Mouse (Mus musculus) MEL (cell line): ENCODE measurements at regions not wholly inside any gene's neighbourhood (a gene's known extent, or its start where the extent isn't known, plus 50 kb on each side); places are given as distances from the start of the nearest gene placed in this dataset.

ENCODE experiments used
- DNase-seq: peaks from one replicate; pipeline ENCODE4 v3.0.0; 2011; ENCODE audit warnings: low read depth, low spot score
- H3K27ac ChIP-seq: 2 replicates; pipeline ENCODE4 v1.5.1; 2012; ENCODE audit warnings: low read depth, mild to moderate bottlenecking, control low read depth, low read length, moderate library complexity; ENCODE audit not compliant: control insufficient read depth
- H3K27me3 ChIP-seq, 2 experiments: fragments of 150-350 bp in 1 of 2; sonication (generic) in 1 of 2; 2 replicates each; pipeline ENCODE4 v1.6.1; 2012; ENCODE audit warnings: low read length in 2 of 2, mild to moderate bottlenecking in 2 of 2, improper control_type of control experiment in 1 of 2, moderate library complexity in 1 of 2; ENCODE audit not compliant: insufficient read depth in 2 of 2, control insufficient read depth in 1 of 2
- H3K36me3 ChIP-seq, 2 experiments: 2 replicates each; pipeline ENCODE4 v1.6.1; 2012 to 2014; ENCODE audit warnings: low read length in 2 of 2, improper control_type of control experiment in 1 of 2, inconsistent platforms in 1 of 2, mild to moderate bottlenecking in 1 of 2; ENCODE audit not compliant: insufficient read depth in 2 of 2, control insufficient read depth in 1 of 2
- H3K4me1 ChIP-seq, 2 experiments: fragments of 150-350 bp in 1 of 2; sonication (generic) in 1 of 2; 2 replicates each; pipeline ENCODE4 v1.6.1; 2012; ENCODE audit warnings: low read length in 2 of 2, improper control_type of control experiment in 1 of 2, mild to moderate bottlenecking in 1 of 2; ENCODE audit not compliant: insufficient read depth in 2 of 2, control insufficient read depth in 1 of 2
- H3K4me3 ChIP-seq, 2 experiments: fragments of 150-350 bp in 1 of 2; sonication (generic) in 1 of 2; 2 replicates each; pipeline ENCODE4 v1.5.1; 2012; ENCODE audit warnings: low read depth in 2 of 2, low read length in 2 of 2, mild to moderate bottlenecking in 2 of 2, moderate library complexity in 2 of 2, control low read depth in 1 of 2, improper control_type of control experiment in 1 of 2; ENCODE audit not compliant: control insufficient read depth in 1 of 2, insufficient read depth in 1 of 2
- H3K79me2 ChIP-seq: 2 replicates; pipeline ENCODE4 v1.6.1; 2012; ENCODE audit warnings: mild to moderate bottlenecking, low read length, moderate library complexity; ENCODE audit not compliant: control insufficient read depth, poor library complexity, insufficient read depth
- H3K9ac ChIP-seq: 2 replicates; pipeline ENCODE4 v1.6.1; 2012; ENCODE audit warnings: low read depth, mild to moderate bottlenecking, control low read depth, low read length, moderate library complexity; ENCODE audit not compliant: control insufficient read depth, poor library complexity, severe bottlenecking
- H3K9me3 ChIP-seq: fragments of 150-350 bp; sonication (generic); replicated peaks from 2 replicates; pipeline ENCODE4 v1.6.1; 2012; ENCODE audit warnings: mild to moderate bottlenecking, low read length, improper control_type of control experiment, moderate library complexity; ENCODE audit not compliant: insufficient read depth
- BHLHE40 ChIP-seq: IDR thresholded peaks from 2 replicates; pipeline ENCODE4 v1.6.1; 2012; ENCODE audit warnings: low read depth, mild to moderate bottlenecking, inconsistent platforms, low read length, improper control_type of control experiment, borderline replicate concordance
- CHD1 ChIP-seq: IDR thresholded peaks from 2 replicates; pipeline ENCODE4 v1.6.1; 2012; ENCODE audit warnings: low read depth, mild to moderate bottlenecking, inconsistent platforms, low read length, improper control_type of control experiment
- CHD2 ChIP-seq: IDR thresholded peaks from 2 replicates; pipeline ENCODE4 v1.6.1; 2011; ENCODE audit warnings: low read length, improper control_type of control experiment
- CTCF ChIP-seq, 3 experiments: IDR thresholded peaks in 2 of 3; conservative IDR thresholded peaks in 1 of 3; 2 replicates each; pipeline ENCODE4 v1.5.1; 2011 to 2012; ENCODE audit warnings: low read length in 3 of 3, low read depth in 2 of 3, mild to moderate bottlenecking in 2 of 3, improper control_type of control experiment in 1 of 3, inconsistent platforms in 1 of 3, mixed read lengths in 1 of 3, moderate library complexity in 1 of 3; ENCODE audit not compliant: control insufficient read depth in 1 of 3, insufficient read depth in 1 of 3, poor library complexity in 1 of 3, severe bottlenecking in 1 of 3
- E2F4 ChIP-seq: IDR thresholded peaks from 2 replicates; pipeline ENCODE4 v1.6.1; 2011; ENCODE audit warnings: low read depth, low read length, improper control_type of control experiment, borderline replicate concordance
- ELF1 ChIP-seq: IDR thresholded peaks from 2 replicates; pipeline ENCODE4 v1.6.1; 2014; ENCODE audit warnings: low read depth, mild to moderate bottlenecking, inconsistent platforms, low read length, improper control_type of control experiment, moderate library complexity
- GABPA ChIP-seq: IDR thresholded peaks from 2 replicates; pipeline ENCODE4 v1.6.1; 2012; ENCODE audit warnings: low read depth, mild to moderate bottlenecking, inconsistent platforms, low read length, improper control_type of control experiment, moderate library complexity
- HCFC1 ChIP-seq: IDR thresholded peaks from 2 replicates; pipeline ENCODE4 v1.6.1; 2012; ENCODE audit warnings: low read depth, mild to moderate bottlenecking, inconsistent platforms, low read length, improper control_type of control experiment, moderate library complexity
- JUND ChIP-seq: IDR thresholded peaks from 2 replicates; pipeline ENCODE4 v1.6.1; 2011; ENCODE audit warnings: low read depth, mild to moderate bottlenecking, improper control_type of control experiment, low read length
- KAT2A ChIP-seq: conservative IDR thresholded peaks from 2 replicates; pipeline ENCODE4 v1.6.1; 2012; ENCODE audit warnings: low read depth, low read length, improper control_type of control experiment, inconsistent platforms
- MAX ChIP-seq: IDR thresholded peaks from 2 replicates; pipeline ENCODE4 v1.6.1; 2011; ENCODE audit warnings: low read length, improper control_type of control experiment
- MEF2A ChIP-seq: IDR thresholded peaks from 2 replicates; pipeline ENCODE4 v1.6.1; 2014; ENCODE audit warnings: low read depth, mild to moderate bottlenecking, inconsistent platforms, low read length, improper control_type of control experiment; ENCODE audit not compliant: poor library complexity, insufficient replicate concordance, severe bottlenecking; ENCODE audit errors: extremely low read depth
- MXI1 ChIP-seq: IDR thresholded peaks from 2 replicates; pipeline ENCODE4 v1.6.1; 2011; ENCODE audit warnings: mild to moderate bottlenecking, low read depth, low read length, improper control_type of control experiment
- MYB ChIP-seq: IDR thresholded peaks from 2 replicates; pipeline ENCODE4 v1.6.1; 2011; ENCODE audit warnings: mild to moderate bottlenecking, low read depth, low read length, improper control_type of control experiment
- MYC ChIP-seq: IDR thresholded peaks from 2 replicates; pipeline ENCODE4 v1.6.1; 2011; ENCODE audit warnings: low read depth, mild to moderate bottlenecking, low read length, improper control_type of control experiment, moderate library complexity
- NELFE ChIP-seq: IDR thresholded peaks from 2 replicates; pipeline ENCODE4 v1.6.1; 2011; ENCODE audit warnings: low read depth, low read length, improper control_type of control experiment
- POLR2A ChIP-seq, 2 experiments: IDR thresholded peaks; 2 replicates each; pipeline ENCODE4 v1.6.1; 2011 to 2012; ENCODE audit warnings: low read length in 2 of 2, mild to moderate bottlenecking in 2 of 2, control low read depth in 1 of 2, improper control_type of control experiment in 1 of 2, low read depth in 1 of 2, moderate library complexity in 1 of 2; ENCODE audit not compliant: control insufficient read depth in 1 of 2, insufficient read depth in 1 of 2, poor library complexity in 1 of 2
- POLR2AphosphoS5 ChIP-seq: IDR thresholded peaks from 2 replicates; pipeline ENCODE4 v1.6.1; 2012; ENCODE audit warnings: low read depth, borderline replicate concordance, mild to moderate bottlenecking, inconsistent platforms, low read length, moderate library complexity, mixed read lengths
- RAD21 ChIP-seq: IDR thresholded peaks from 2 replicates; pipeline ENCODE4 v1.6.1; 2011; ENCODE audit warnings: mild to moderate bottlenecking, low read depth, low read length, improper control_type of control experiment
- RCOR1 ChIP-seq: IDR thresholded peaks from 2 replicates; pipeline ENCODE4 v1.6.1; 2012; ENCODE audit warnings: low read depth, mild to moderate bottlenecking, inconsistent platforms, low read length, improper control_type of control experiment
- SIN3A ChIP-seq: IDR thresholded peaks from 2 replicates; pipeline ENCODE4 v1.6.1; 2012; ENCODE audit warnings: low read length, improper control_type of control experiment, inconsistent platforms
- TBP ChIP-seq: IDR thresholded peaks from 2 replicates; pipeline ENCODE4 v1.8.0; 2011; ENCODE audit warnings: low read depth, low read length, improper control_type of control experiment
- USF2 ChIP-seq, 2 experiments: IDR thresholded peaks; 2 replicates each; pipeline ENCODE4 v1.6.1; 2011 to 2012; ENCODE audit warnings: improper control_type of control experiment in 2 of 2, low read length in 2 of 2, borderline replicate concordance in 1 of 2, inconsistent platforms in 1 of 2, low read depth in 1 of 2, mild to moderate bottlenecking in 1 of 2; ENCODE audit not compliant: insufficient read depth in 1 of 2
- ZC3H11A ChIP-seq: IDR thresholded peaks from 2 replicates; pipeline ENCODE4 v1.6.1; 2012; ENCODE audit warnings: low read depth, mild to moderate bottlenecking, inconsistent platforms, low read length, improper control_type of control experiment
- ZNF384 ChIP-seq: IDR thresholded peaks from 2 replicates; pipeline ENCODE4 v1.6.1; 2012; ENCODE audit warnings: low read depth, mild to moderate bottlenecking, inconsistent platforms, low read length, improper control_type of control experiment

GRCm38 (mm10) chr8:78911288-78911873, 90.4 kb upstream of the Lsm6 start:
- TF ChIP-seq ZNF384 (no peak), ELF1 (no peak), CHD2 (no peak), ZC3H11A (no peak), CTCF (IDR thresholded peaks at IDR 0.05 in 2 of 3, conservative IDR thresholded peaks at IDR 0.05 in 1 of 3; ENCODE audit: control insufficient read depth in 1 of 3, insufficient read depth in 1 of 3, low read depth in 2 of 3, low read length in 3 of 3, poor library complexity in 1 of 3, severe bottlenecking in 1 of 3) (no peak), USF2 (IDR thresholded peaks at IDR 0.05; ENCODE audit: borderline replicate concordance in 1 of 2, insufficient read depth in 1 of 2, low read depth in 1 of 2, low read length in 2 of 2) (no peak), MXI1 (no peak), CHD1 (no peak), MEF2A (no peak), BHLHE40 (no peak)
- Histone ChIP-seq H3K36me3 (no peaks in the 10 kb centered on the region), H3K79me2 (no peaks in the 10 kb centered on the region), H3K27me3 (no peaks in the 10 kb centered on the region), H3K4me1 (no peaks in the 10 kb centered on the region), H3K9me3 (no peaks in the 10 kb centered on the region), H3K9ac (no peak overlapping the region), H3K27ac (no peak overlapping the region), H3K4me3 (no peak overlapping the region)
- no peak for DNase-seq

GRCm38 (mm10) chr8:78912470-78912869, 91.5 kb upstream of the Lsm6 start:
- Histone ChIP-seq H3K4me1 (no peaks in the 10 kb centered on the region), H3K79me2 (no peaks in the 10 kb centered on the region), H3K36me3 (no peaks in the 10 kb centered on the region), H3K27me3 (no peaks in the 10 kb centered on the region), H3K9ac (no peak overlapping the region), H3K27ac (no peak overlapping the region)
- no peak for TF ChIP-seq HCFC1
- no peak for TF ChIP-seq SIN3A
- no peak for TF ChIP-seq ZNF384
- TF ChIP-seq RAD21, result no peak
- TF ChIP-seq MYC, result no peak
- TF ChIP-seq, all 39 proteins: peak for 0
- Histone ChIP-seq H3K4me3 (no peak overlapping the region), H3K9me3 (no peaks in the 10 kb centered on the region)
- no peak for DNase-seq

- Histone ChIP-seq H3K9ac (no peak overlapping the region), H3K9me3 (no peaks in the 10 kb centered on the region), H3K27me3 (no peaks in the 10 kb centered on the region), H3K79me2 (no peaks in the 10 kb centered on the region), H3K4me1 (no peaks in the 10 kb centered on the region), H3K36me3 (no peaks in the 10 kb centered on the region), H3K4me3 (no peak overlapping the region), H3K27ac (no peak overlapping the region)
- no peak for DNase-seq
- TF ChIP-seq MYB, result no peak
- TF ChIP-seq JUND, result no peak
- no peak for TF ChIP-seq GABPA
- no peak for TF ChIP-seq SIN3A
- TF ChIP-seq E2F4, result no peak
- no peak for TF ChIP-seq CTCF (IDR thresholded peaks at IDR 0.05 in 2 of 3, conservative IDR thresholded peaks at IDR 0.05 in 1 of 3; ENCODE audit: control insufficient read depth in 1 of 3, insufficient read depth in 1 of 3, low read depth in 2 of 3, low read length in 3 of 3, poor library complexity in 1 of 3, severe bottlenecking in 1 of 3)
- TF ChIP-seq POLR2AphosphoS5, result no peak
- TF ChIP-seq TBP, result no peak
- no peak for TF ChIP-seq NELFE
- TF ChIP-seq POLR2A (IDR thresholded peaks at IDR 0.05; ENCODE audit: control insufficient read depth in 1 of 2, insufficient read depth in 1 of 2, low read depth in 1 of 2, low read length in 2 of 2, poor library complexity in 1 of 2), result no peak
- TF ChIP-seq CHD1, result no peak
- TF ChIP-seq RCOR1, result no peak
- TF ChIP-seq MAX, result no peak
- TF ChIP-seq KAT2A, result no peak
- TF ChIP-seq CHD2, result no peak
Observed at GRCm38 (mm10) chr8:78913823-78914222, 92.9 kb upstream of the Lsm6 start.
